Mouse (Mus musculus): ENCODE measurements around the gene Rabgap1l.

DNA sequence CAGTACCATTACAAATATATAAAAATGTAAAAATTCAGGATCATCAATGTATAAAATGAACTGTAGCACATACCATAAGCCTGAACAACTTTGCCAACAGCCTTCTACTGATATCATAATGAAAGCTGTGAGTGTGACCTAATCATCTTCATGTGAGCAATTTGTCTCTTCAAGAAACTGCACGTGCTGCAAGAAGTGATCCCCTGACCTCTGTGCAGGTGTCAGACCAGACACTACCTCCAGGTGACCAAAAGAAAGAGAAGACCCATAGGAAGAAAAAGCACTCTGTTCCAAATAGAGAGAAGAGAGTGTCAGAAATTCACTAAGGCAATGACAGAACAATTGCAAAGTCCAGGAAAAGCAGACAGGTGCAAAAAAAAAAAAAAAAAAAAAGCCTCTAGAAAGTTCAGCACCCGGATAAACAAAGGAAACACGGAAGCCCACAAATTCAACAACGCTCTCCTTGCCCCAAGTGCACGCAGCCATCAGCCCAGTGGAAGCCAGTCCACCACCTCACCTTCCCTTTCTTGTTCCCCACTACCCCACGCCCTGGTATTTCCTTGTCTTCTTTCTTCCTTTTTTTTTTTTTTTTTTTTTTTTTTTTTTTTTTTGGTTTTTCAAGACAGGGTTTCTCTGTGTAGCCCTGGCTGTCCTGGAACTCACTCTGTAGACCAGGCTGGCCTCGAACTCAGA, 47.6 kb downstream of the Rabgap1l start:
- TF ChIP-seq CTCF (conservative IDR thresholded peaks at IDR 0.05; ENCODE audit: low read length) (no peak), NANOG (IDR thresholded peaks at IDR 0.05; ENCODE audit: borderline replicate concordance, low read length) (no peak), POU5F1 (IDR thresholded peaks at IDR 0.05; ENCODE audit: borderline replicate concordance, low read length) (no peak)

Data from E14TG2a.4 (cell line).